Mouse (Mus musculus): Measurements from ENCODE around the gene Cyb5b.

DNA sequence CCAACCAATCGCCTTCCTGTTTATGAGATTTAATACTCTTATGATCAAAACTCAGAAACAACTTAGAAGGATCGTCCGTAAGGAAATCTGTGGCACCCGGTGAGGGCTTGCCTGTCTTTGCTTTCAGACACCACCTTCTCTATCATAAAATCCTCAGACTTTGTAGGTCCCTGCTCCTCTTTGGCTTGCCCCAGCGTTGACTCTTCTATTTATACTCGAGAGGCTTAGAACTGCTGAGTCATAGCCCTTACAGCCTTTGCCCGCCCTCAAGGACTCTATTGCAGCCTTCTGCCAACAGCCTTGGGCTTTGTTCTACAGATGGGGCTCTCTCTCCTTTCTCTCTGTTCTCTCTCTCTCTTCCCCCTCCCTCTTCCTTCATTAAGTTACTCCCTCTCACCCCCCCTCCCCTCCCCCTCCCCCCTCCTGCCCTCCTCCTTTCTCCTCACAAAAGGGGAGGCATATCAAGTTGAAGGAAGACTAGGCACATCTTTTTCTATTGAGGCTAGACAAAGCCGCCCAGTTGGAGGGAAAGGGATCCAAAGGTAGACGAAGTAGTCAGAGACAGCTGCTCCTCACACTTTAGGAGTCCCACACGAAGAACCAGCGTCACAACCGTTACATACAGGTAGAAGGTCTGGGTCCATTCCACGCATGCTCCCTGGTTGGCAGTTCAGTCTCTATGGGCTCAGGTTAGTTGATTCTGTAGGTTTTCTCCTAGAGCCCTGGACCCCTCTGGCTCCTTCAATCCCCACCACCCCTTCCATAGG is 10.6 kb upstream of the Cyb5b start:
- TF ChIP-seq CTCF (IDR thresholded peaks at IDR 0.05; ENCODE audit: extremely low read depth, insufficient read depth, insufficient read length, insufficient replicate concordance) = no peak
- no peak for TF ChIP-seq POLR2A (IDR thresholded peaks at IDR 0.05; ENCODE audit: low read depth, low read length)
